Mouse (Mus musculus) left cerebral cortex, adult 11 months (tissue): ENCODE results near the gene Heca.
"Not testable (repeated sequence)": the region's sequence is repeated elsewhere in the genome, so short reads cannot be mapped to it uniquely, and the experiment has no call there.

Experiments used
- DNase-seq: peaks from one replicate; pipeline ENCODE4 v3.0.0; 2022; ENCODE audit warnings: low spot score

Heca gene

GRCm38 (mm10) chr10:17880038-17880437, 67.8 kb downstream of the Heca start:
- DNase-seq, result no peak

GRCm38 (mm10) chr10:17878002-17878919, 69.6 kb downstream of the Heca start:
- DNase-seq, result no peak

GRCm38 (mm10) chr10:17869822-17870662, 77.8 kb downstream of the Heca start:
- peak; percentile 57 for DNase-seq

- peak; percentile 9 for DNase-seq
These were observed 87.0 kb downstream of the Heca start for GRCm38 (mm10) chr10:17860701-17861480.

- DNase-seq, result no peak
These were observed 90.1 kb downstream of the Heca start for GRCm38 (mm10) chr10:17857647-17858261.

GRCm38 (mm10) chr10:17844781-17845537, 102.9 kb downstream of the Heca start:
- no peak for DNase-seq

GRCm38 (mm10) chr10:17842030-17842429, 105.8 kb downstream of the Heca start:
- DNase-seq, result peak; percentile 47

GRCm38 (mm10) chr10:17836275-17836674, 111.6 kb downstream of the Heca start:
- DNase-seq, result no peak

- DNase-seq, result no peak
These were observed 112.8 kb downstream of the Heca start for GRCm38 (mm10) chr10:17835031-17835430.

- DNase-seq, result no peak
These were observed 116.8 kb downstream of the Heca start for GRCm38 (mm10) chr10:17831041-17831440.

- no peak for DNase-seq
These were observed 118.7 kb downstream of the Heca start for GRCm38 (mm10) chr10:17829205-17829604.

- no peak for DNase-seq
These were observed 120.5 kb downstream of the Heca start for GRCm38 (mm10) chr10:17827391-17827790.

- not testable (repeated sequence) for DNase-seq
These were observed 127.4 kb downstream of the Heca start for GRCm38 (mm10) chr10:17820422-17820821.
